Mouse (Mus musculus) bone marrow macrophage, adult 2 months (primary cell): ENCODE data around the gene Pilra. TPM values are rescaled to one million over a fixed set of nuclear protein-coding genes. Genes with fewer than 3 reads are reported as not detected.
A peak's percentile ranks its signal among the peaks of the same experiment; 100 is the strongest.
"Not testable (repeated sequence)": the region's sequence is repeated elsewhere in the genome, so short reads cannot be mapped to it uniquely, and the experiment has no call there.

Experiments used
- H3K27ac ChIP-seq: 2 replicates; pipeline ENCODE4 v1.5.1; 2012; ENCODE audit warnings: low read depth, low read length; ENCODE audit not compliant: insufficient read depth
- H3K4me1 ChIP-seq: 2 replicates; pipeline ENCODE4 v1.6.1; 2012; ENCODE audit warnings: low read length; ENCODE audit not compliant: control insufficient read depth, insufficient read depth
- H3K4me3 ChIP-seq: 2 replicates; pipeline ENCODE4 v1.5.1; 2012; ENCODE audit warnings: mild to moderate bottlenecking, low read length, moderate library complexity; ENCODE audit not compliant: insufficient read depth
- CTCF ChIP-seq: IDR thresholded peaks from 2 replicates; pipeline ENCODE4 v1.5.1; 2012; ENCODE audit warnings: low read depth, mild to moderate bottlenecking, low read length, moderate library complexity
- POLR2A ChIP-seq: IDR thresholded peaks from 2 replicates; pipeline ENCODE4 v1.6.1; 2012; ENCODE audit warnings: mild to moderate bottlenecking, low read depth, low read length, borderline replicate concordance
- polyA plus RNA-seq: library from polyadenylated mRNA; stranded (reverse); fragments of >200 nt; gene quantifications from 2 replicates; pipeline ENCODE4 v1.2.4, GENCODE M21; 2012; ENCODE audit not compliant: missing spikeins, insufficient read depth, insufficient read length

The Pilra gene
- polyA plus RNA-seq: 15.5 and 16.8 TPM in 2 replicates

- H3K4me1 ChIP-seq: peaks cover 51% of the 10 kb centered on the region
- H3K4me3 ChIP-seq: peak within 1 kb of the TSS; percentile 49
- H3K27ac ChIP-seq: peak within 1 kb of the TSS; percentile 75
Observed at GRCm38 (mm10) chr5:137835966-137836520, at the start of gene Pilra. Gene Pilra, minus strand, starts transcription at chr5:137836281.

- Histone ChIP-seq H3K4me3 (no peak overlapping the region), H3K4me1 (peaks cover 42% of the 10 kb centered on the region), H3K27ac (peak overlapping the region; percentile 78)
- no peak for TF ChIP-seq CTCF
- no peak for TF ChIP-seq POLR2A
Observed at GRCm38 (mm10) chr5:137883345-137883744, 47.3 kb upstream of the Pilra start.

- no peak for TF ChIP-seq POLR2A
- no peak for TF ChIP-seq CTCF
- H3K27ac ChIP-seq: peak overlapping the region; percentile 78
- H3K4me3 ChIP-seq: no peak overlapping the region
- H3K4me1 ChIP-seq: peaks cover 42% of the 10 kb centered on the region
Observed at GRCm38 (mm10) chr5:137882922-137883321, 46.8 kb upstream of the Pilra start.

GRCm38 (mm10) chr5:137877860-137878259 lies 41.8 kb upstream of the Pilra start:
- Histone ChIP-seq H3K27ac (no peak overlapping the region), H3K4me3 (no peak overlapping the region), H3K4me1 (peaks cover 24% of the 10 kb centered on the region)
- TF ChIP-seq POLR2A (no peak), CTCF (peak; percentile 96)

GRCm38 (mm10) chr5:137875054-137875453 lies 39.0 kb upstream of the Pilra start:
- Histone ChIP-seq H3K4me3 (no peak overlapping the region), H3K4me1 (peaks cover 28% of the 10 kb centered on the region), H3K27ac (no peak overlapping the region)
- no peak for TF ChIP-seq CTCF
- no peak for TF ChIP-seq POLR2A

GRCm38 (mm10) chr5:137872381-137872702 lies 36.3 kb upstream of the Pilra start:
- Histone ChIP-seq H3K27ac (peak overlapping the region; percentile 43), H3K4me1 (peaks cover 30% of the 10 kb centered on the region)
- H3K4me3 ChIP-seq: not testable (repeated sequence)

GRCm38 (mm10) chr5:137871644-137872380 lies 35.7 kb upstream of the Pilra start, which contains the start of gene Pilrb2:
Gene Pilrb2, minus strand, starts transcription at chr5:137871815.
- peak within 1 kb of the TSS; percentile 74 for H3K27ac ChIP-seq
- peaks cover 25% of the 10 kb centered on the region for H3K4me1 ChIP-seq
- peak within 1 kb of the TSS; percentile 51 for H3K4me3 ChIP-seq

GRCm38 (mm10) chr5:137868600-137868999 lies 32.5 kb upstream of the Pilra start:
- H3K4me3 ChIP-seq, H3K27ac ChIP-seq: not testable (repeated sequence)
- H3K4me1 ChIP-seq: peaks cover 32% of the 10 kb centered on the region

- not testable (repeated sequence) for H3K4me3 ChIP-seq, H3K27ac ChIP-seq
- peaks cover 17% of the 10 kb centered on the region for H3K4me1 ChIP-seq
Observed at GRCm38 (mm10) chr5:137864008-137864407, 27.9 kb upstream of the Pilra start.

- Histone ChIP-seq H3K27ac (peak within 1 kb of the TSS; percentile 61), H3K4me3 (peak within 1 kb of the TSS; percentile 54), H3K4me1 (peaks cover 32% of the 10 kb centered on the region)
Observed at GRCm38 (mm10) chr5:137857960-137858710, 22.1 kb upstream of the Pilra start, which contains the start of gene Pilrb1. Gene Pilrb1, minus strand, starts transcription at chr5:137858106.

- H3K27ac ChIP-seq: not testable (repeated sequence)
- H3K4me3 ChIP-seq: peak overlapping the region; percentile 19
- peaks cover 29% of the 10 kb centered on the region for H3K4me1 ChIP-seq
Observed at GRCm38 (mm10) chr5:137856870-137857269, 20.8 kb upstream of the Pilra start.

- H3K27ac ChIP-seq, H3K4me3 ChIP-seq: not testable (repeated sequence)
- peaks cover 36% of the 10 kb centered on the region for H3K4me1 ChIP-seq
Observed at GRCm38 (mm10) chr5:137854907-137855306, 18.8 kb upstream of the Pilra start.

- not testable (repeated sequence) for H3K4me3 ChIP-seq, H3K4me1 ChIP-seq, H3K27ac ChIP-seq
Observed at GRCm38 (mm10) chr5:137850313-137850712, 14.2 kb upstream of the Pilra start.

GRCm38 (mm10) chr5:137837110-137837509 lies 1.0 kb upstream of the Pilra start:
- Histone ChIP-seq H3K27ac (peak overlapping the region; percentile 75), H3K4me1 (peaks cover 41% of the 10 kb centered on the region)

More at GRCm38 (mm10) chr5:137837110-137837509, 1.0 kb upstream of the Pilra start:
- not testable (repeated sequence) for H3K4me3 ChIP-seq
